Mouse (Mus musculus): ENCODE data around the gene Tedc2.
A peak's percentile ranks its signal among the peaks of the same experiment; 100 is the strongest.

Tedc2 gene

GRCm38 (mm10) chr17:24192848-24193247 is 27.8 kb downstream of the Tedc2 start:
- DNase-seq = no peak

- no peak for DNase-seq
These were observed 29.2 kb downstream of the Tedc2 start for GRCm38 (mm10) chr17:24191481-24191880.

GRCm38 (mm10) chr17:24190934-24191333 is 29.7 kb downstream of the Tedc2 start:
- no peak for DNase-seq

- no peak for DNase-seq
These were observed 46.4 kb downstream of the Tedc2 start for GRCm38 (mm10) chr17:24174259-24174658.

- peak; percentile 79 for DNase-seq
These were observed 47.2 kb downstream of the Tedc2 start for GRCm38 (mm10) chr17:24173423-24173822.

GRCm38 (mm10) chr17:24171738-24172137 is 48.9 kb downstream of the Tedc2 start:
- no peak for DNase-seq

GRCm38 (mm10) chr17:24170729-24171128 is 49.9 kb downstream of the Tedc2 start:
- DNase-seq = no peak

GRCm38 (mm10) chr17:24170125-24170524 is 50.5 kb downstream of the Tedc2 start:
- DNase-seq = no peak

- DNase-seq = peak; percentile 96
These were observed 51.2 kb downstream of the Tedc2 start, which contains the start of gene Atp6v0c for GRCm38 (mm10) chr17:24169317-24170065. TSS of gene Atp6v0c (minus strand) at chr17:24169702.

GRCm38 (mm10) chr17:24168590-24169277 is 51.9 kb downstream of the Tedc2 start:
- DNase-seq = peak; percentile 79

GRCm38 (mm10) chr17:24167891-24168505 is 52.7 kb downstream of the Tedc2 start:
- no peak for DNase-seq

GRCm38 (mm10) chr17:24167120-24167519 is 53.5 kb downstream of the Tedc2 start:
- DNase-seq = no peak

Measured in thymus, postnatal 14 days (tissue).